Mouse (Mus musculus) spleen, adult 2 months (tissue): ENCODE measurements around the gene Nfkbib.

ENCODE experiments used
- CTCF ChIP-seq: fragments of 200-500 bp; IDR thresholded peaks from 2 replicates; pipeline ENCODE4 v1.5.1; 2011; ENCODE audit warnings: mild to moderate bottlenecking, inconsistent platforms; ENCODE audit not compliant: insufficient read depth, insufficient read length, insufficient replicate concordance; ENCODE audit errors: extremely low read depth
- POLR2A ChIP-seq: fragments of 200-500 bp; IDR thresholded peaks from 2 replicates; pipeline ENCODE4 v1.6.1; 2011; ENCODE audit warnings: low read depth, low read length, inconsistent platforms

- TF ChIP-seq POLR2A (no peak), CTCF (no peak)
Measured at GRCm38 (mm10) chr7:28710962-28711361, 56.4 kb downstream of the Nfkbib start.
